Mouse (Mus musculus) heart, postnatal 0 days (tissue): ENCODE measurements around the gene Slc22a21.

ENCODE experiments used
- CTCF ChIP-seq: IDR thresholded peaks from 2 replicates; pipeline ENCODE4 v1.5.1; 2016; ENCODE audit warnings: antibody characterized with exemption, control low read depth, low read depth
- EP300 ChIP-seq: IDR thresholded peaks from 2 replicates; pipeline ENCODE4 v1.6.1; 2016; ENCODE audit warnings: antibody characterized with exemption, low read depth

GRCm38 (mm10) chr11:54028044-54028951 is 48.2 kb upstream of the Slc22a21 start, which contains the start of gene Slc22a4:
- TF ChIP-seq CTCF (peak; percentile 29), EP300 (no peak)
